Mouse (Mus musculus): ENCODE measurements around the gene Gm21761.
"Not testable (repeated sequence)": the region's sequence is repeated elsewhere in the genome, so short reads cannot be mapped to it uniquely, and the experiment has no call there.

Gm21761 gene

DNA sequence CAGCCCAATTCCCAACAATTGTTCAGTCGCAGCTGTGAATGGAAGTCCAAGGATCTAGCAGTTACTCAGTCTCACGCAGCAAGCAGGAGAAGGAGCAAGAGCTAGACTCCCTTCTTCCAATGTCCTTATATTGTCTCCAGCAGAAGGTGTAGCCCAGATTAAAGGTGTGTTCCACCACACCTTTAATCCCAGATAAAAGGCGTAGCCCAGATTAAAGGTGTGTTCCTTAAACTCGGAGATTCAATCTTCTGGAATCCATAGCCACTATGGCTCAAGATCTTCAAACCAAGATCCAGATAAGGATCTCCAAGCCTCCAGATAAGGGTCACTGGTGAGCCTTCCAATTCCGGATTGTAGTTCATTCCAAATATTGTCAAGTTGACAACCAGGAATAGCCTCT is at the start of gene Gm21761:
TSS of gene Gm21761 (minus strand) at position 101 of the 400 bp plus-strand sequence.
- not testable (repeated sequence) for DNase-seq

GRCm38 (mm10) chr13:119969163-119969562 is 40.1 kb upstream of the Gm21761 start:
- DNase-seq, result not testable (repeated sequence)

- DNase-seq, result not testable (repeated sequence)
Observed at GRCm38 (mm10) chr13:119968193-119968592, 39.1 kb upstream of the Gm21761 start.

GRCm38 (mm10) chr13:119965968-119966367 is 36.9 kb upstream of the Gm21761 start:
- peak; percentile 5 for DNase-seq

GRCm38 (mm10) chr13:119965302-119965952 is 36.4 kb upstream of the Gm21761 start:
- DNase-seq, result not testable (repeated sequence)

DNA sequence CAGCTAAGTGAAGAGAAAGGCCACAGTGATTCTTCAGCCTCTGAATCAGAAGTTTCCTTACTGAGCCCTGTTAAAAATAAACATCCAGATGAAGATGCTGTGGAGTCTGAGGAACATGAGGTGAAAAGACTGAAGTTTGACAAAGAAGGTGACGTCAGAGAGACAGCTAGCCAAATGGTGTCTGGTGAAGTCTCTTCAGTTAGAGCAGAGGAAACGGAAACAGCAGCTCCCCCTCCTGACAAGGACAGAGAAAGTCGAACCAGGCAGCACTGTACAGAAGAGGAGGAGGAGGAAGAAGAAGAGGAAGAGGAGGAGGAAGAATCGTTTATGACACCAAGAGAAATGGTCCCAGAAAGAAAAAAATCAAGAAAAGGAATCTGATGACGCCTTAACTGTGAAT is 33.8 kb upstream of the Gm21761 start:
- not testable (repeated sequence) for DNase-seq

DNA sequence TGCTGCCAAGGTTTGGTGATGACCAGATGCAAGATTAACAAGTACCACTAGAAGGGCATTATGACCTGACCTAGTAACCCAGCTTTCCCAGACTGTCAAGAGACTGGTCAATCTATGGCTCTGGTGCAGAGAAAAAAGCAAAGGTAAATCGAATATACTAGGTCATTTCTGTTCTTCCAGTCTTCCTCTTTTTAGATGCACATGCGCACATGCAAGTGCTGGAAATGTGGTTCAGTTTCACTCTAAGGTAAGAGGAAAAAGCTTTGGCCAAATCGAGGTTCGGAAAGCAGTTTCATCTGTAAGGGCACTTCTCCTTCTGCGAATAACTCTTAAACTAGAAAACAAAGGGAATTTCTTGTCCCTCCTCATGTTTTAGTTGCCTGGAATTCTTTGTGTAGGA is 26.5 kb upstream of the Gm21761 start:
- not testable (repeated sequence) for DNase-seq

DNA sequence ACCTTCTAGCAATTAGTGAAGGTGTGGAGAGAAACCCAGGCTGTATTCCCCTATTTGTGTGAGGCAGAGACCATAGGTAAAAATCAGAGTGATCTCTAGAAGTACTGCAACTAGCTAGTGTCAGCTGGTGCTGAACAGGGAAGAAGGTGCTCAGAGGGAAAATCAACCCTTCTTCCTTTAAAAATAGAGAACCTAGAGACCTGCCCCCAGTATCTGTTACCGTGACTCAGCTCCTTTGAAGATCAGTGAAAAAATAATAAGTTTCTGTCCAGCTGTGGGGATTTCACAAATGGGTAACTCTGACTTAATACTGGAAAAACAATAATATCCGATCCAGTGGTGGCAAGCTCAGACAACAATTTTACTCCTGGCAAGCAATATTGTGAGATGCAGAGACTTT is 26.0 kb upstream of the Gm21761 start:
- not testable (repeated sequence) for DNase-seq

DNA sequence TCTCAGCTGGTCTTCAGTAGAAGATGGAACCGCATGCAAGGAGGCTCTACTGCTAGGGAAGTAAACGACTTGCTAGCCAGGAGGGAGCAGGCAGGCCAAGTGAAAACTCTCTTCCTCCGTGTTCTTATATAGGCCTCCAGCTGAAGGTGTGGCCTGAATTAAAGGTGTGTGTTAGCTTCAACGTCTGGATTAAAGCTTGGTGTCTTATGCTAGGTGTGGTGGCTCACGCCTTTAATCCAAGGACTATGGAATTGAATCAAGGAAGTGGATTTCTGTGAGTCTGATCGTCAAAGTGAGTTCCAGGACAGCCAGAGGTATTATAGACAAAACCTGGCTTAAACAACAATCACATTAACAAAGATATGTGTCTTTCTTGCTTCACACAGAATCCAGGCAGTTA is 21.6 kb upstream of the Gm21761 start, which contains the start of gene B020031M17Rik:
TSS of gene B020031M17Rik (minus strand) at position 101 of the 400 bp plus-strand sequence.
- not testable (repeated sequence) for DNase-seq

DNA sequence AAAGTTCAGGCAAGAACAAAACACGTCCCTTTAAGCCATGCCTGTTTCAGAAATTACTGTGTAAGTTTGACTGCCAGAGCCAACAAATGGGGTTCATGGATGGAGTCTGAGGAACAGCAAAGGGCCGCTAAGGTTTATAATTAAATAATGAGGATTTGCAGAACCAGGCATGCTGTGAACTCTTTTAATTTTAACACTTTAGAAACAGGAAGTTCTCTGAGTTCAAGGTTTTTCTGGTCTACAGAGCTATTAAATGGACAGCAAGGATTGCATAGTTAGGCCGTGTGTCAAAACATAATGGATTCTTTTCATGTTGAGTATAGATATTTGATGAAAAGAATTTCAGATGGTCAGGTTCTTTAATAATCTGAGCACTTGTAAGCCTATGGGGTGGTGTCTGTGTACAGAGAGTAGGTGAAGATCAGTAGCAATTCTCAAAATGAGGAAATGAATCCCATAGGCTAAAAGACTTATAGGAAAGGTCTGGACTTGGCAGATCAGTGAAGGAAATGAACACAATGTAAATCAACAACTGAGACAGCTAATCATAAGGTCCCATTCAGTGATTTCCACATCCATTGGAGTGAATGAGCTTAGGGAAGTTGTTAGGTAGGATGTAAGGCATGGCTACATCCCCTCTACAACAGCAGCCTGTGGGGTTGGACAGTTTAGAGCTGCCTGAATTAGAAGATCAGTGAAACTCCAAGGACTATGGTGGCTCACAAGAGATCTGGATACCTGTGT is 4.3 kb downstream of the Gm21761 start:
- not testable (repeated sequence) for DNase-seq

- DNase-seq, result not testable (repeated sequence)
Observed at GRCm38 (mm10) chr13:119916966-119917722, 11.9 kb downstream of the Gm21761 start.

DNA sequence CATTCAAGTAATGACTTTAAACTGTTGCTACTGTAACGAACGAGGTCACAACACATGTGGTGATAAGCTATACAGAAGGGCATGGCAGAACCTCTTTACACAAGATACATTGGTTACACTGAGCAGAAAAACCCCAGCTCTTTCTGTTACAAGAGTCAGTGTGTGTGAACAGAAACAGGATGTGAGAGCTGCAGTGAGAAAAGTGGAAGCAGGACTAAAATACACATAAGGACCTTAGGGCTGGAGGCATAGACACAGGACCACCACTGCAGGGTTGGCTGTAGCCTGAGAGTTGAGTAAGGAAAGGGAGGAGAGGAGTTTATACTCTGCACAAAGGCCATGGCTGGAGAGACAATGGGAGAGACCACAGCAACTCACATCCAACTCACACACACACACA is 12.6 kb downstream of the Gm21761 start:
- DNase-seq, result not testable (repeated sequence)

DNA sequence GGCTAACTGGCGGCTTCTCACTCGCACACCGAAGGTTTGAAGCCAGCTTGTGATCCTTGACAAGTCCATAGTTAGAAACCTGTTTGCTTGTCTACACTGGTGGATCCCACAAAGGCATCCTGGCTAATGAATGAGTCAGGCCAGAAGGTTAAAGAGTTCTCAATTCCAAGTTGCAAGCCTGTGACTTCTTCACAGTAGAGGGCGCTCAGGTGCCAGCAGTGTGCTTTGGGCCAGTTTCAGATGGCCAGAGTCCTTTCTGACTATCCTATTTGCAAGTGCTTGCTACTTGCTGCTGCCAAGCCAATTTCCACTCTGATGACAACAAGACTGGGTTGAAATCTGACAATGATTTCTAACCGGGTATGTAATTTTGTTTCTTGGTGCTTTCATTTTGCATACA is 30.5 kb downstream of the Gm21761 start:
- DNase-seq, result not testable (repeated sequence)

DNA sequence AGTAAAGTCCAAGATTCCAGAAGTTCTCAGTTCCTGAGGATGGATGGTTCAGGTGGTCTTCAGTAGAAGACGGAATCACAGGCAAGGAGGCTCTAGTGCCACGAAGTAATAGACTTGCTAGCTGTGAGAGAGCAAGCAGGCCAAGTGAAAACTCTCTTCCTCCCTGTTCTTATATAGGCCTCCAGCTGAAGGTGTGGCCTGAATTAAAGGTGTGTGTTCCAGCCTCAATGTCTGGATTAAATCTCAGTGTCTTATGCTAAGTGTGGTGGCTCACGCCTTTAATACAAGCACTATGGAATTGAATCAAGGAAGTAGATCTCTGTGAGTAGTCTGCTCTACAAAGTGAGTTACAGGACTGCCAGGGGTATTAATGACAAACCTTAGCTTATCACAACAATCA is 34.4 kb downstream of the Gm21761 start, which contains the start of gene Tcstv1:
TSS of gene Tcstv1 (minus strand) at position 101 of the 400 bp plus-strand sequence.
- not testable (repeated sequence) for DNase-seq

DNA sequence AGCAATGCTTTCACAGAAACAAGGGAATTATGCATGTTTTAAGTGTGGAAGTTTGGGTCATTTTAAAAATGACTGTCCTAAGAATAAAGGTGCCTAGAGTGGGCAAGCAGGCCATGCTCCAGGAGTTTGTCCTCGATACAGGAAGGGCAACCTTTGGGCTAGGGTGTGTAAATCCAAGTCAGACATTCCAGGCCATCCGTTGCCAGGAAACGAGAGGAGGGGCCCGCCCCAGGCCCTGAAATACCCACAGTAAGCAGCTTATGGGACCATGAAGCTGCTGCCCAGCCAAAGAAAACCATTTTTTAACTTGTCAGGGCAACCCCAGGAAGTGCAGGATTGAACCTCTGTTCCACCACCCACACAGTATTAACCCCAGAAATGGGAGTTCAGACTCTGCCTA is 42.2 kb downstream of the Gm21761 start:
- not testable (repeated sequence) for DNase-seq

- DNase-seq, result not testable (repeated sequence)
Observed at GRCm38 (mm10) chr13:119864395-119864999, 64.6 kb downstream of the Gm21761 start.

DNA sequence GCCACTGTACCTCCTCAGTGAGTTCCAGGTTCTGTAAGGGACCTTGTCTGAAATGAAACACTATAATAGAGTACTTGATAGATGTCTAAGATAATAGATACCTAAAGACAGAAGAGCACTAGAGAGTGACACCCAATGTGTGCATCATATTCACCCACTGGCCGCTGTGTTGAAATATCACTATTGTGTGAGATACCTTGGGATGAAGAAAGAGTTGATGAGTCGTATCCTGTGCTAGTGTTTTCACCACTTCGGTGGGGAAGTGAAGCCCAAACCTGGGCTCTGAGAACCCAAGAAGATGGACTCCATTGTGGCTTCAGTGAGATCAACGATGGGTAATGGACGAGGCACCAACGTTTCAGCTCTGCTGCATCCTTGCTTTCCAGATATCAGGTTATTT is 66.7 kb downstream of the Gm21761 start:
- DNase-seq, result not testable (repeated sequence)
